Mouse (Mus musculus): ENCODE results near the gene Ndufb10. TPM values are rescaled to one million over a fixed set of nuclear protein-coding genes. Genes with fewer than 3 reads are reported as not detected.

Gene Ndufb10
- total RNA-seq, 2 experiments from 2014 or later = 156 to 176 TPM

DNA sequence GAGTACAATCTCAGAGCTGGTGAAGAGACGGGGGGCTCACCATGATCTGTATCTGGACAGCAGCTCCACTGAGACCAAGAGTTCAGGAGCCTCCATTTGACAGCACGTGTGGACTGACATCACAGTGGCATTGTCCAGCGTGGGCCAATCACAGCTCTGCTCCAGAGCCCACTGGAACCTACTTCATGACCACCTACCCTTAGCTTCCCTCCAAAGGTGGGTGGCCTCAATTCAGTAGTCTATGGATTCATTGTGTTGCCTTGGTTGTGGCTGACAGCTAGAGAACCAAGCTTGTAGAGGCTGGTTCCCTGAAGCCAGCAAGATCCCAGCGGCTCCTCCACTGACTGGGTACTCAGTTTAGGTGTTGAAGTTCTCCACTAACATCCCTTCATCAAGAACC, 6.3 kb downstream of the Ndufb10 start, which contains the start of the genes Rnf151 and Rps2:
TSS of gene Rnf151 (minus strand) at position 121 of the 400 bp plus-strand sequence.
TSS of gene Rps2 (plus strand) at position 174 of the 400 bp plus-strand sequence.
- intact Hi-C loops (cut with DNase I) = no loop called here
- DNase-seq (ENCODE audit: extremely low spot score in 1 of 2, low spot score in 2 of 2) = no peak

DNA sequence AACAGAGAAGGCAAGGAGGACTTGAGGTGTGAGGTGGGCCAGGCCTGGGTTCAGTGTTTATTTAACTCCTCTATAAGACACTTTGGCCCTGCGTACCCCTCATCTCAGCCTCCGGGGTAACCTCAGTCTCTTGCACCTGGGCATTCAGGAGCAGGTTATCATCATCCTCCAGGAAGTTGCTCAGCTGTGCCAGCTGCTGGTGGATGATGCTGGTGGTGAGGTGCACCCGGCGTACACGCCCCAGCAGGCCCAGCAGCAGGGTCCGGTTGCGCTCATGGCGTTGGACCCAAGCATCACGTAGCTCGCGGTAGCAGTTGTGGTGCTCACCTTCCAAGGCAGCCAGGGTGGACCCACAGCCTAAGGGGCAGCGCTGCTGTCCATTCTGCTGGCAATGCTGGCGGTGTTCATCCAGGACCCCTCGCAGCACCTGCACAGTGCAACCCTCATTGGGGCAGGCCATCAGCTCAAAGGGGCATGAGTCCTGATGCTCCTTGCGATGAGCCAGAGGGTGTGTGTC, 8.1 kb downstream of the Ndufb10 start:
- DNase-seq (ENCODE audit: extremely low spot score in 1 of 2, low spot score in 2 of 2) = no peak
- intact Hi-C loops (cut with DNase I) = no loop called here

DNA sequence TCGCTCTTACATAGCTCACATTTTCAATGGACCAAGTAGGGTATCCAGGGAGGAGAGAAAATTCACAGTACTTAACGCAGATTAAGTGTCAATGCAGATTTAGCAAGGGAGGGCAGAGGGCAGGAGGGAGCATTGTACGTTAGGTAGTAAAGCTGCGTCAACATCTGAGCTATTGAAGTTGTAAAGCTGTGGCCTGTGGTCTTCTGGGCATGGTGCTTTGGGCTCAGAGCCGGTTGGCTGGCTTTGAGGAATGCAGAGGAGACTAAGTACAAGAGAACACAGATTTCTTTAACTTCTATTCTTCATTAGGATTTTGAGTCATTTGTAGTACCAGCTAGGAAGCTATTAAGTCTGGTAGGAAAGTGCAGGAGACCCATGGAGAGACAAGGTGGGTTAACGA, 8.7 kb downstream of the Ndufb10 start:
- intact Hi-C loops (cut with DNase I) = no loop called here
- no peak for DNase-seq (ENCODE audit: extremely low spot score in 1 of 2, low spot score in 2 of 2)

DNA sequence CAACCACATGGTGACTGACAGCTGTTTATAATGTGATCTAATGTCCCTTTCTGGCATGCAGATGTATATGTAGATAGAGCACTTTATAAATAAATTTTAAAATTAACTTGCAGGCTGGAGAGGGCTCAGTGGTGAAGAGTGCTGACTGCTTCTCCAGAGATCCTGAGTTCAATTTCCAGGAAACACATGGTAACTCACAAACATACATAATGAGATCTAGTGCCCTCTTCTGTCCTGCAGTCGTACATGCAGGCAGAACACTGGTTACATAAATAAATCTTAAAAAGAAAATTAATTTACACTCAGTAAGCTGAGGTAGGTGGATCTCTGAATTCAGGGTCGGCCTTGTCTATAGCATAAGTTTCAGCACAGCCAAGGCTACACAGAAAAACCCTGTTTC, 15.6 kb downstream of the Ndufb10 start:
- no peak for DNase-seq (ENCODE audit: extremely low spot score in 1 of 2, low spot score in 2 of 2)
- intact Hi-C loops (cut with DNase I) = no loop called here

DNA sequence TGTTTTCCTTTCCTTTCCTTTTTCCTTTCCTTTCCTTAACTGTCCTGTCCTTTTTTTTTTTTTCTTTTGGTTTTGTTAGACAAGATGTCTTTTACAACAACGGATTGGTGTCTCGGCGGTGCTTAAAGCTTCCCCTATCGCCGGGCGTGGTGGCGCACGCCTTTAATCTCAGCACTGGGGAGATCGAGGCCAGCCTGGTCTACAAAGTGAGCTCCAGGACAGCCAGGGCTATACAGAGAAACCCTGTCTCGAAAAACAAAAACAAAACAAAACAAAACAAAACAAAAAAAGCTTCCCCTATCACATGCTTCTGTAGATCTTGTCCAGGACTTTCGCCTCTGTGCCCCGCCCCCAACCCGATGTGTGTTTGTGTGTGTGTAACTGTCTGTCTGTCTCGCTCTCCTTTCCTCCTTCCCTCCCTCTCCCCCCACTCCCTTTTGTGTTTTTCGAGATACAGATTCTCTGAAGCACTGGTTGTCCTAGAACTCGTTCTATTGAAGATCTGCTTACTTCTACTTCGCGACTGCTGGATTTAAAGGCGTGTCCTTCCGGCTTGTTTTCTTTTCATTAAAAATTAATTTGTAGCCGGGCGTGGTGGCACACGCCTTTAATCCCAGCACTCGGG, 16.4 kb downstream of the Ndufb10 start:
- intact Hi-C loops (cut with DNase I) = no loop called here
- DNase-seq (ENCODE audit: extremely low spot score in 1 of 2, low spot score in 2 of 2) = no peak

DNA sequence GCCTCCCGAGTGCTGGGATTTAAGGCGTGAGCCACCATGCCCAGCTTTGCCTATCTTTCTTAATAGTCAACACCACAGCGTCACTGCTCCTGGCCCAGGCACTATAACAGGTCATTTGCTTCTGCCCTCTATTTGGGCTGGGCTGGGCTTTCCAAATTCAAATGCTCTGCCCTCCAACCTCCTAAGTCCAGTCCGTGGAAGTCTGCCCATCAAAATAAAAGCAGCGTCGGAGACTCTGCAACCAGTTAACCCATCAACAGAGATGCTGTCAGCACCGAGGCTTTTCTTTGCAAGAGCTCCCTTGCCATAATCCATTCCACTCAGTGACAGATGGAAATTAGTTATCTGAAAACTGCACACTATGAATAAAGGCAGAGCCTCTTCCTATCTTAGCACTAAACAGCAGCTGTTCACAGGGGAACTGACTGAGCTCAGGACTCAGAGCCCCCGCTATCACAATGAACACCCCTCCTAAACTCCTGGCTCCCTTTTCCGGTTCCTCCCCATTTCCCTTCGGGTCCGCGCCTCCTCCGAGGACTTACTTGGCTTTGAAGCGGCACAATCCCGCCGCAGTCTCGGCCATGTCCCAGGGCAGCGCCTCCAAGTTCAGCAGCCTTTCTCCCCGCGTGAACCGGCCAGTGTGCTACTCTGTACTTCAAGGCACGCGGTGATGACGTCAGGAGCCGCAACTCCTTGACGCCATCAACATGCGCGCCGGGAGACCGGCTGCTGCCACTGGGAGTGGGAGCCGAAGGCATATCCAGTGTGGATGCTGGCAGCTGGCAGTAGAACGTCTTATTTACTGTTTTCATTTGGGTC, 17.1 kb downstream of the Ndufb10 start, which contains the start of gene Tbl3:
TSS of gene Tbl3 (minus strand) at position 679 of the 819 bp plus-strand sequence.
- DNase-seq (ENCODE audit: extremely low spot score in 1 of 2, low spot score in 2 of 2) = peak; percentile 94 to 96
- intact Hi-C loops (cut with DNase I) = no loop called here

DNA sequence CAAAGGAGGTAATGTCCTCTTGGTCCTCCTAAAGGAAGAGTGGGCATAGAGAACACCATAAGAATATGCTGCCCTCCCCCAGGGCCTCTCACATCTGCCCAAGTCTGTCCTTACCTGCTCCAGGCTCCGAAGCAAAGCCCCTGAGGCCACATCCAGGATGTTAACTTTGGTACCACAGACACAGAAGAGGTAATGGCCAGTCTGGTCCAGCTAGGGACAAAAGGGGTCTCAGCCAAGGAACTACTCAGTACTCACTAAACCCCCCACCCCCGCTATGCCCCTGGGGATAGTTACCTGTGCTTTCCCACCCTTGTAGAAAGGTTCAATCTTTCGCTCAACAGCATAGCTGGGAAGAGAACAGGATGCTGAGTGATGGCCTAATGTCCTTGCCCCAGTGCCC, 18.5 kb downstream of the Ndufb10 start:
- no peak for DNase-seq (ENCODE audit: extremely low spot score in 1 of 2, low spot score in 2 of 2)
- intact Hi-C loops (cut with DNase I) = no loop called here

DNA sequence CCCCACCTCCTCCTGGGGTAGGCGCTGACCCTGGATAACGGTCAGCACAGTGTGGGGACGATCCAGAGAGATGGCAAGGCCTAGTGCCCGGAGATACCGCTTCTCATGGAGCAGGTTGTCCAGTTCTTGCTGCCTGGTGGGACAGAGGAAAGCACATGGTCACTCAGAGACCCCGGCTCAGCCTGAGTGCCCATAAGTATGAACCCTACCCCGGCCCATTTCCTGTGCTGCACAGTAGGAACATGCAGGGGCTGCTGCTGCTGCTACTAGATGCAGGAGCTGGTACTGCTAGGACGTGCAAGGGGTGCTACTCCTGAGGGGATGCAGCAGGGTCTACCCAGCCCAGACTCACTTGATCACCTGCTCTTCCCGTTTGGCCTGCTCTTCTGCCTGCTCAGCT, 23.0 kb downstream of the Ndufb10 start:
- no peak for DNase-seq (ENCODE audit: extremely low spot score in 1 of 2, low spot score in 2 of 2)
- intact Hi-C loops (cut with DNase I) = no loop called here

DNA sequence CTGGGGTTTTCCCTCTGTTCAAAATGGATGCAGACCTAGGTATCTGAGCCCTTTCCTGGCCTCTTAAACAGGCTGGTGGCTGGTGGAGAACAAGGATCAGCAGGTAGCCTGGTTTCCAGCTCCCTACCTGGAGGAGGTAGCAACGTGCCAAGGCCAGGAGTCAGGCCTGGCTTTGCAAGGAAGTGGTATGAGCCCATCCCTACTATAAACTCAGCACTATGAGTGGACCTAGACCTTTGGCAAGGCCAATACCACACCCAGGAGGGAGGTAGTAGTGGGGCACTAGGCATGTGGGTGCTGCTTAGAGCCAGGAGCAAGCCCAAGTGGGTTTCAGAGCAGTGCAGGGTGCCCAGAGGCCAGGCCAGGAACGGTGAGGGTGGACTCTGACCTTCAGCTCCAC, 24.8 kb downstream of the Ndufb10 start:
- no peak for DNase-seq (ENCODE audit: extremely low spot score in 1 of 2, low spot score in 2 of 2)
- intact Hi-C loops (cut with DNase I) = no loop called here

DNA sequence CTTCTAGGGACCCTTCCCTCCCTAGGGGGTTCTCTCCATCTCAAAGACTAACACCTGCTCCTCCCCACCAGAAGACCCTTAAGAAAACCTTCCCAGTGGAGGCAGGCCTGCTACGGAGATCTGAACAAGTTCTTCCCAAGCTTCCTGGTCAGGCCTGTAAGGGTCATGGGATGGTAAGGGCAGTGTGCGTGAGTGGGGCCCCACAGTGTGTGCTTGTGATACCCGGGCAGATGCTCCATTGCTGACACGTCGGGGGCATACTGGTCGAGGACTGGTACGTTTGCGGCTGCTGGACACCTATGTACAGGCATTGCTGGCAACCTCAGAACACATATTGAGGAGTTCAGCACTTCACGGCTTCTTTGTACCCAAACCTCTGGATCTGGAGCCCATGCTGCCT, 25.6 kb downstream of the Ndufb10 start:
- DNase-seq (ENCODE audit: extremely low spot score in 1 of 2, low spot score in 2 of 2) = no peak
- intact Hi-C loops (cut with DNase I) = no loop called here

DNA sequence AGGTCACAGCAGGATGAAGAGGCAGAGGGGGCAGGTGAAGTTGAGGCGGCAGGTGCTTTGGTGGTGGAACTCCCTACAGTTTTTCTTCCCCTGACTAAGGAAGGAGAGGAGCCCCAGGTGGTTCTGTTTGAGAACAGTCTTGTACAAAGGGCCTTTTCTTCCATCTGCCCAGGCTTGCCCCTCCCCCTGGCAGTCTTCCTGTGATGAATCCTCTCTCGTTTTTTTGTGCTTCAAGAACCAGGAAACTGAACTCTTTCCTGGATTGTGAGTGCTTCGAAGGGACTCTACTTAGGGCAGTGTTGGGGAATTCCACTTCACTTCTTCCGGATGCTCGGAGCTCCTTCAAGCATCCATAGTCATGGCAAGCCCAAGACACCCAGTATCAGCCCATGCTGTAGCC, 26.3 kb downstream of the Ndufb10 start:
- DNase-seq (ENCODE audit: extremely low spot score in 1 of 2, low spot score in 2 of 2) = peak in 1 of 2 experiments; percentile 68
- intact Hi-C loops (cut with DNase I) = no loop called here

DNA sequence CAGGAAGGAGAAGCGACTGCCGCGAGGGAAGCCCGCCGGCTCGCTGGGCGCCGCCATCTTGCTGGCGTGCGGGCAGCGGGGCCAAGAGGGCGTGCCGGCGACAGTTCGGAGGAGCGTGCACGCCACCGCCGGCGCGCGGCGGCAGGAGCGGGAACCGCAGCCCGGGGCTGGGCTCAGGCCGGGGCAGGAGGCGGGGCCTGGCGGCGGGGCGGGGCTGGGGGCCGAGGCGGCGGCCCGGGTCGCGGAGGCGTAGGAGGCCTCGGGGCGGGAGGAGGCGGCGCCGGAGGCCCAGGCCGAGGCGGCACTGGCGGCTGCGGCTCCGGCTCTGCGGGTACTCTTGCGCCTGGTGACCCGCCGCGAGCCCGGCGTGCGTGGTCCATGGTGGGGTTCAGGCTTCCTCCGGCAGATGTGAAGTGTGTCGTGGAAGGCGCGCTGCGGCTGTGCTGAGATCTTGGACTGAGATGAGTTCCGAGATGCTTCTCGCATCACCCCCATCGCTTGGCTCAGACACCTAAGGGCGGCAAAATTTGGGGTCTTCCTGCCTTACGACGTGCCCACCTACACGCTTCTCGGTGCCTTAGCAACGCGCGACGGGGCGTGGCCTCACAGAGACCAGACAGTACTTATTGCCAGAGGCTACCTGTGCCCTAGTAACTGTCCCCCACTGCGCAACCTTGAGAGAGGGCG, 28.1 kb downstream of the Ndufb10 start, which contains the start of the genes Gfer and Noxo1:
TSS of gene Gfer (minus strand) at position 146 of the 687 bp plus-strand sequence.
TSS of gene Noxo1 (plus strand) at position 224 of the 687 bp plus-strand sequence.
- peak; percentile 65 to 93 for DNase-seq (ENCODE audit: extremely low spot score in 1 of 2, low spot score in 2 of 2)
- intact Hi-C loops (cut with DNase I) = no loop called here

DNA sequence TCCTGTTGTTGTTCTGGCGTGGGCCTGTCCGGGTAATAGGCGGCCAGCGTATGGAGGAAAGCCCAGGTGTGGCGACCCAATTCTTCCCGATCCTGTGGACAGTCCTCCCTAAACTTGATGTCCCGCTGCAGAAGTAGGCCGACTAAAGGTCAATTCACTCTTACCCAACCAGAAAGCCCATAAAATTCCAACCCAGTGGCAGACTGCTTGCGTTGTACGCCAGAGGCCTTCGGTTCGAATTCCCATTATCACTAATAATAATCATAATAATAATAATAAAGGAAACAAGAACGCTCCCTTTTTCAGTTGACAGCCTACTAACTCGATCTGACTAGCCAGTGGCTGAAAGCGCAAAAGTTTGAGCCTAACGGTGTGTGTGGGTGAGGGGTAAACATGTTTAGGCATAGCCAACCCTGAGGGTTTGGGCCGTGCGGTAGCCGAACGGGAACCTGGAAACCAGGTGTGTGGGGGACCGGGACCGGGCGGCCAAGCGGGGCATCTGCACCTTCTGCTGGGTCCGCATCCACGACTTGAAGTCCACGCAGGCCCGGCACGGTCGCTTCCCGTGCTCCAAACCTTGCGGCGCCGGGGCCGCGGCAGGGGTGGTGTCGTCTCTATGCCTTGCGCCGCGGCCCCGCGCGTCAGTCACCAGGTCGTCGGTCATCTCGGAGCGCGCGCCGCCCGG, 28.8 kb downstream of the Ndufb10 start:
- DNase-seq (ENCODE audit: extremely low spot score in 1 of 2, low spot score in 2 of 2) = no peak
- intact Hi-C loops (cut with DNase I) = no loop called here

DNA sequence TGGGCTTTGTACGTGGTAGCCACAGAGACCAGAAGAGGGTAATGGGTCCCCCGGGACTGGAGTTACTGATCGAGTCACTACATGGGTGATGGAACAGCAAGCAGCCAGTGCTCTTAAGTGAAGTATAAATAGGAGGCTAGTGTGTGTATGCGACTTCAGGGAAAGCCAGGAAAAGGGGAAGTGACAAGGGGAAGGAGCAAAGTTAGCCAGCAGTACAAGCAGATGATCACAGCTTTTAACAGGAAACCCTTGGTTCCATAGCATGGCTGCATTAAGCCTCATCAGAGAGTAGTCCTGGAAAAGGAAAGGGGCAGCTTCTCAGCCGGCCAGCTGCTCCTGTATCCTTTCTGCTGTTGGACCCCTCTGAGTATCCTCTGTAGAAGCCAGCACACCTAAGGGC, 31.9 kb downstream of the Ndufb10 start:
- intact Hi-C loops (cut with DNase I) = no loop called here
- no peak for DNase-seq (ENCODE audit: extremely low spot score in 1 of 2, low spot score in 2 of 2)

DNA sequence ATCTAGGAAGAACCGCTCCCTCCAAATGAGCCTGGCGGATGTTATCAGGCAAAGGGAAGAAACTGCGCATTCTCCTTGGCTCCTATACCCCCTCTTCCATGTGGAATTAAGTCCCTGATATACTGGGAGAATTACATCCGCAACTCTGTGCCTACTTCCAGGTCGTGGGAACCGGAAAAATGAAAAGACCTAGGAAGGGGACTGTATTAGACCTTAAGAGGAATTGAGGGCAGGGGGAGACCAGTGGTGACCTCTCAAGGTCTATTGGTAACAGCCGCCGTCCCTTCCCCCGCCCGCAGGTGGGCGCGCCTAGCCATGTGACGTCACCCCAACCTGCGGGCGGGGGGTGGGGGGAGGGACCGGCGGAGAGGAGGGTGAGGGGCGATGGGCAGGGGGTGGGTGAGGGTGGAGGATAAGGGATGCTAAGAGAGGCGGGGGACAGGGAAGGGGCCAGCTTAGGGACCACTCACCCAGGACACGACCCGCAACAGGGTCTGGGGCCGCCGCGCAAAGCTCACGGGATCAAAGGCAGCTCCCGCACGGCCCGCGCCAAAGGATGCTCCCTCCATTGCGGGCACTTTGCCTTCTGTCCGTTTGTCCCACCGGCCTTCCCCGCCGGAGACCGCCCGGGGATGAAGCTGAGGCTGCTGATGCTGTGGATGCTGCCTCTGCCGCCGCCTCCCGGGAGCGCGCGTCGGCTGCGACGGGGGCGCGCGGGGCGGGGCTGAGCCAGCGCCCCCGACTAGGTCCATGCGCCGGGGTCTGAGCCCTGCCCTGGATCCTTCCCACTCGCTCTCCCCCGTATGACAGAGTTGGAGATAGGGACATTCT, 34.8 kb downstream of the Ndufb10 start, which contains the start of gene Syngr3:
TSS of gene Syngr3 (minus strand) at position 705 of the 831 bp plus-strand sequence.
- DNase-seq (ENCODE audit: extremely low spot score in 1 of 2, low spot score in 2 of 2) = peak in 1 of 2 experiments; percentile 65
- intact Hi-C loops (cut with DNase I) = no loop called here

DNA sequence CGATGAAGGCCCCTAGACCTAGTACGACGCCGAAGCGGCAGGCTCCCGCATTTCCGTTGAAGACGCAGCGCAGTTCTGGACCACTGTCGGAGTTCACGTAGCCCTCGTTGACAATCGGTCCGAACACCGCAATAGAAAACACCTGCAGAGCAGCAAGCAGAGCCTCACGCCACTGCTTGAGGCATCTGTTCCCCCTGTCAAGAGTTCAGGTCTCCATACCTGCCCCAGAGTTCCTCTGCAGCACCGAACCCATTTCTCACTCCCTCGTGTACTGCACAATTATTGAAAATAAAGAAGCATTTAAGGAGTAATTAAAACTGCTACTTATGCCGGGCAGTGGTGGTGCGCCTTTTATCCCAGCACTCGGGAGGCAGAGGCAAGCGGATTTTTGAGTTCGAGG, 36.7 kb downstream of the Ndufb10 start:
- intact Hi-C loops (cut with DNase I) = no loop called here
- no peak for DNase-seq (ENCODE audit: extremely low spot score in 1 of 2, low spot score in 2 of 2)

DNA sequence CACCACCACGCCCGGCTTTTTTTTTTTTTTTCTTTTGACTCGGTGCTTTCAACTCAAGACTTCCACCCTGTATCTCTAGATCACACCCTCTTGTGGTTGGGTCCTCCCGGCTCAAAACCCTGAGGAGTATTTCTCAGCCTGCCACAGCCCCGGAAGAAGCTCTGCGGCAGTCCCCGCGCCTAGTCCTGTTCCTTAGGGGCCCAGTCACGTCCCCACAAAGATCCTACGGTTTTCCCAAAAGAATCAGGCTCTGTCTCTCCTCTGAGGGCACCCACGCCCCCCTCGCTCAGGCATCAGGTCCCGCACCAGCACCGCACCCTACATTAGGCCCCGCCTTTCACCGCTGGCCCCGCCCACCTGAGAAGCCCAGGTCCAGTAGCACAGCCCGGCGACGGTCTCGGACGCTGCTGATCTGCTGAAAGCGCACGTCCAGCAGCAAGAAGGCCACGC, 37.1 kb downstream of the Ndufb10 start:
- peak in 1 of 2 experiments; percentile 71 for DNase-seq (ENCODE audit: extremely low spot score in 1 of 2, low spot score in 2 of 2)
- intact Hi-C loops (cut with DNase I) = no loop called here

DNA sequence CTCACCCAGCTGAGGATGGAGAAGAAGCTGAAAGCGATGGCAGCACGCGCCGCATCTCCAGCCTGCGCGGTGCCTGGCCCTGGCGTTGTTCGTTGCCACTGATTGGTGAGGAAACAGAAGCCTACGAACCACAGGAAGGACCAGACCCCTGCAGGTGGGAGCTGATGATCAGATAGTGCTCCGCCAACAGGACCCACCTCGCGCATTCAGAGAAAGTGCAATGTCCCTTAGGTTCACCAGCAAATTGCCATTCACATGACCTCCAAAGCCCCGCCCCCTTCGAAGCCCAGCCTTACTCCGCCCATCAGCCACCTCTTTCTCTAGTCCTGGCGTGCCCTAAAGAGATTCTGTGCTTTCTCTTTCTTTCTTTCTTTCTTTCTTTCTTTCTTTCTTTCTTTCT, 37.8 kb downstream of the Ndufb10 start:
- intact Hi-C loops (cut with DNase I) = no loop called here
- no peak for DNase-seq (ENCODE audit: extremely low spot score in 1 of 2, low spot score in 2 of 2)
